Mouse (Mus musculus) brain, embryonic 14.5 days (tissue): ENCODE measurements around the gene Matk.

ENCODE experiments used
- CTCF ChIP-seq: fragments of 200-500 bp; IDR thresholded peaks from 2 replicates; pipeline ENCODE4 v1.5.1; 2012; ENCODE audit warnings: inconsistent platforms, mild to moderate bottlenecking, moderate library complexity, borderline replicate concordance; ENCODE audit not compliant: insufficient read depth, insufficient read length; ENCODE audit errors: extremely low read depth
- POLR2A ChIP-seq: fragments of 200-500 bp; IDR thresholded peaks from 2 replicates; pipeline ENCODE4 v1.6.1; 2012; ENCODE audit warnings: mild to moderate bottlenecking, inconsistent platforms, borderline replicate concordance; ENCODE audit not compliant: poor library complexity, insufficient read depth, insufficient read length, severe bottlenecking; ENCODE audit errors: extremely low read depth

- TF ChIP-seq CTCF, result no peak
- no peak for TF ChIP-seq POLR2A
Observed at GRCm38 (mm10) chr10:81204137-81204536, 48.6 kb upstream of the Matk start.
